Mouse (Mus musculus): ENCODE results near the gene Gm28047.

DNA sequence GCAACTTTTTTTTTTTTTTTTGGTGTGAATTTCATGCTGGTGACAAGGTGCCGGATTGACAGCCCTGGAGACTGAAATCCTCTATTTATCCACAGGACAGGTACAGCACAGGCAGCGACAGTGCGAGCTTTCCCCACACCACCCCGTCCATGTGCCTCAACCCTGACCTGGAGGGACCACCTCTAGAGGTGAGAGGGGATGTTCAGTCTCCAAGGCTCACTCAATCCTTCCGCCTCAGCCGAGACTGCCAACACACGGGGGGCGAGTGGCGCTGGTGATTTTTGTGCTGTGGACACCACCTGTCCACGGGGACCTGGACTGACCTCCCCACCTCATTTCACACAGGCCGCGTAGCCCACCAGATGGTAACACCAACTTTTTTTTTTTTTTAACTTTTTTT lies 139.0 kb downstream of the Gm28047 start:
- TF ChIP-seq EP300 (IDR thresholded peaks at IDR 0.05; ENCODE audit: insufficient read depth, low read depth, low read length) (no peak), CTCF (IDR thresholded peaks at IDR 0.05) (no peak)
